Mouse (Mus musculus): ENCODE data around the gene Gpcpd1. TPM values are rescaled to one million over a fixed set of nuclear protein-coding genes. Genes with fewer than 3 reads are reported as not detected.

The Gpcpd1 gene
- polyA plus RNA-seq, 1 experiment from 2014 or later, result 70.6 TPM

DNA sequence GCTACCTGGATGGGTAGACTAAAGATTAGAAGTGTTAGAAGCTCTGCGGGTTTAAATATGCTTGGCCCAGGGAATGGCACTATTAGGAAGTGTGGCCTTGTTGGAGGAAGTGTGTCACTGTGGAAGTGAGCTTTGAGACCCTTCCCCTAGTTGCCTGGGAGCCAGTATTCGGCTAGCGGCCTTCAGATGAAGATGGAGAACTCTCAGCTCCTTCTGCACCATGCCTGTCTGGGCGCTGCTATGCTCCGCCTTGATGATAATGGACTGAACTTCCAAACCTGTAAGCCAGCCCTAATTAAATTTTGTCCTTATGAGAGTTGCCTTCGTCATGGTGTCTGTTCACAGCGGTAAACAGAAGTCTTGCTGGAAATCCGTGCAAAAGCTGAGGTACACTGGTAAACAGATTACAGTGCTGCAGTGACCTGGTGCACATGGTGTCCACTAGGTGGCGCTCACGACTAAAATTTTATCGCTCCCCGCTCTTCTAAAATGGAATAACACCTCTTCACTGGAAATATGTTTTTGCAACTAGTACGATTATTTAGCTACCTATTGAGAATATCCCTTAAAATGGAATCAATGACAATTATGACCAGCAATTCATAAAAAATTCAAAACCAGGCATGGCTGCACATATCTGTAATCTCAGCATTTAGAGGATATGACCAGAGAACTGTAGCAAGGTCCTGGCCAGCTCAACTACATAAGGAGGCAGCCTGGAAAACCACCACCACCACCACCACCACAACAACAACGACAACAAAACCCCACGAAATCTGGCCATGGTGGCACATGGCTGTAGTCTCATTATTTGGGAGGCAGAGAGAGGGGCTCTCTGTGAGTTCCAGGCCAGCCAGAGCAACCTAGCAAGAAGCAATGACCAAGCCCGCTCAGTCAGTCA, 71.1 kb downstream of the Gpcpd1 start:
- Histone ChIP-seq H3K27ac (ENCODE audit: low read length) (no peak overlapping the region), H3K9ac (ENCODE audit: low read depth, low read length) (no peak overlapping the region), H3K4me2 (ENCODE audit: low read depth, low read length) (no peak overlapping the region), H3K9me3 (replicated peaks; ENCODE audit: control insufficient read depth, low read length) (no peaks in the 10 kb centered on the region), H3K27me3 (ENCODE audit: control insufficient read depth, insufficient read depth, low read depth, low read length) (no peaks in the 10 kb centered on the region), H3K4me3 (ENCODE audit: low read depth, low read length) (no peak overlapping the region), H3K36me3 (ENCODE audit: control insufficient read depth, insufficient read depth) (no peaks in the 10 kb centered on the region), H3K4me1 (ENCODE audit: control insufficient read depth, low read depth, low read length) (peaks cover 15% of the 10 kb centered on the region)
- 27% methylated on average over 16 of the region's 16 CpGs for WGBS (ENCODE audit: insufficient replicate concordance)
- ATAC-seq (ENCODE audit: low read depth), result no peak

DNA sequence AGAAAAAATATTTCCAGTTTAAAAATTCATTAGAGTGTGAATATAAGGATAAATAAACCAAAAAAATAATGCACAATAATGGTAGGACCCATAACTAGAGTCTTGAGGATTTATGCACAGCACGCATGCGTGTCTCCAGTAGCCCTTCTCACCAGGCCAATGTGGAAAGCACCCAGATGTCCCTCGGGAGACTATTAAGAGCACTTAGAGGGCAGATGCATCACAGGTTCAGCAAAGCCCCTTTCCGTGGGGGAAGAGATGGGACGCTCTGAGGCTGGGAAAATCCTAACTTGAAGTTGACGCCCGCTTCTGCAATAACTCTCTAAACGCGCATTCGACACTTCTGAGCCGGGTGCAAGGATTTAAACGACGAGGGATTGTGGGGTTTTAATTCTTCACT, 71.9 kb downstream of the Gpcpd1 start:
- WGBS (ENCODE audit: insufficient replicate concordance), result 75% methylated on average over 13 of the region's 13 CpGs

DNA sequence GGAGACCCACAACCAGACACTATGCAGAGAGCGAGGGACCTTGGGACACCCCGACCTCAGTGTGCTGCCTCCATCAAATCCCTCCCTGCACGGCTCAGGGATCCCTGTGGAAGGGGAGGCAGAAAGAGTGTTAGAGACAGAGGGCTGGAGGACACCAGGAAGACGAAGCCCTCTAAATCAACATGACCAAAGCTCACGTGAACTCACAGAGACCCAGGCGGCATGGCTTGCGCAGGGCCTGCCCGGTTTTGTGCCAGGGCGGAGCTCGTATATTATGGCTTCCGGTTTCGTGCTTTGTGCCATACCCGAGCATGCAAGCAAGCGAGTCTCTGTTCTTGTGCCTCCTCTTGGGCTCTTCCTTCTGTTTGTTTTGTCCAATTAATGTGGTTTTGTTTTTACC, 72.5 kb downstream of the Gpcpd1 start:
- Histone ChIP-seq H3K4me1 (ENCODE audit: control insufficient read depth, low read depth, low read length) (peaks cover 15% of the 10 kb centered on the region), H3K4me2 (ENCODE audit: low read depth, low read length) (no peak overlapping the region), H3K9me3 (replicated peaks; ENCODE audit: control insufficient read depth, low read length) (no peaks in the 10 kb centered on the region), H3K27me3 (ENCODE audit: control insufficient read depth, insufficient read depth, low read depth, low read length) (no peaks in the 10 kb centered on the region), H3K36me3 (ENCODE audit: control insufficient read depth, insufficient read depth) (no peaks in the 10 kb centered on the region), H3K4me3 (ENCODE audit: low read depth, low read length) (no peak overlapping the region), H3K27ac (ENCODE audit: low read length) (no peak overlapping the region), H3K9ac (ENCODE audit: low read depth, low read length) (no peak overlapping the region)
- WGBS (ENCODE audit: insufficient replicate concordance), result 76% methylated on average over 14 of the region's 14 CpGs
- ATAC-seq (ENCODE audit: low read depth), result no peak

More for the DNA sequence above, 71.9 kb downstream of the Gpcpd1 start:
- Histone ChIP-seq H3K4me2 (ENCODE audit: low read depth, low read length) (no peak overlapping the region), H3K27ac (ENCODE audit: low read length) (no peak overlapping the region), H3K36me3 (ENCODE audit: control insufficient read depth, insufficient read depth) (no peaks in the 10 kb centered on the region), H3K4me1 (ENCODE audit: control insufficient read depth, low read depth, low read length) (peaks cover 15% of the 10 kb centered on the region), H3K27me3 (ENCODE audit: control insufficient read depth, insufficient read depth, low read depth, low read length) (no peaks in the 10 kb centered on the region), H3K4me3 (ENCODE audit: low read depth, low read length) (no peak overlapping the region), H3K9me3 (replicated peaks; ENCODE audit: control insufficient read depth, low read length) (no peaks in the 10 kb centered on the region), H3K9ac (ENCODE audit: low read depth, low read length) (no peak overlapping the region)
- ATAC-seq (ENCODE audit: low read depth), result no peak

DNA sequence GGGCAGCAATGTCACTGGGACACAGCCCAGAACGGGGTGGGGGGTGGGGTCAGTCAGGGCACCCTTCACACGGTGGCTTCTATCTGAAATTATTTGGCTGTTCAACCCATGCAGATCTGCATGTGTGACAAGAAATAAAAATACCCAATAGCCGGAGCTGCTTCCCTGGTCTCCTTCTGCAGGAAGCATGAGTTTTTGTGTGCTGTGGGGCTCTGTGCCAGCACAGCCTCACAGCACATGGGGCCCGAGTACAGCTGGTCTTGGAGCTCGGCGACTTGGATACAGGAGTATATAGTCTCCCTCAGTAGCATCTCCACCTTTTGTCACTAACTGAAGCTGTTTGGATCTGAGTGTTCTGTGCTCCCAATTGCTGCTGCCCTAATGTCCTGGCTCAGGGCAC, 73.2 kb downstream of the Gpcpd1 start:
- ATAC-seq (ENCODE audit: low read depth), result no peak
- Histone ChIP-seq H3K4me1 (ENCODE audit: control insufficient read depth, low read depth, low read length) (peaks cover 15% of the 10 kb centered on the region), H3K27ac (ENCODE audit: low read length) (no peak overlapping the region), H3K36me3 (ENCODE audit: control insufficient read depth, insufficient read depth) (no peaks in the 10 kb centered on the region), H3K4me3 (ENCODE audit: low read depth, low read length) (no peak overlapping the region), H3K4me2 (ENCODE audit: low read depth, low read length) (no peak overlapping the region), H3K27me3 (ENCODE audit: control insufficient read depth, insufficient read depth, low read depth, low read length) (no peaks in the 10 kb centered on the region), H3K9ac (ENCODE audit: low read depth, low read length) (no peak overlapping the region), H3K9me3 (replicated peaks; ENCODE audit: control insufficient read depth, low read length) (no peaks in the 10 kb centered on the region)
- 35% methylated on average over 6 of the region's 6 CpGs for WGBS (ENCODE audit: insufficient replicate concordance)

DNA sequence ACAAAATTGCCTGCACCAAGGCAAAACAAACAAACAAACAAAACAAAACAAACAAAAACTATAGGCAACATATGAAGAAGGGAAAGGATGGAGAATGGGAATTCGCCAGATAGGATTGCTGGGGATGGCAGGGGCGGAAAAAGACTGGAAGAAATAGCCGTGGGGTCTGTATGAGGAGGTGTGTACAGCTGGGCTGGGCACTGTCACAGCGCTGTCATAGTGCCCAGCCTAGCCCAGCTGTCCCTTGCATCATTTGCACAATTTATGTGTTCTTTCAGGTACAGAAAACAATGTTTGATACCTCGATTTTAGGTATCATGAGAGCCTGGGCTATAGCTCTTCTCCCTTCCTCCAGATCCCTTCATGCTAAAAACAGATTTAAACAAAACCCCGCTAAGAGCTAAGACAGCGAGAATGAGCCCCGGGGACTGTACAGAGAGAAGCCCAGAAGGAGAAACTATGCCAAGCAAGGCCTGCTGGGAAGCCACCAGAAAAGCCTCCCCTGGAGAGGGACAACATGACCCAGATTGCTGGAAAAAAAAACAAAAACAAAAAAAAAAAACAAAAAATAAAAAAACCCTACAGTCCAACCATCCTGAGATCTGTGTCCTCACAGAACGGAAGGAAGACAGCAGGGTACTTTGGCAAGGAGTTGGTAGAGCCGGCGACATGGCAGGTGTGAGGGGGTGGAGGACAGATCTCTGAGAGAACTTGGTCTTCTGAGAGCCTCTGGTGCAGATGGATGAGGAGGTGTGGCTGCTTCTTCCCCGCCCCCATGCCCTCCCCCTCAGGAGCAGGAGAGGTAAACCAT, 74.0 kb downstream of the Gpcpd1 start:
- no peaks in the 10 kb centered on the region for H3K9me3 ChIP-seq (replicated peaks; ENCODE audit: control insufficient read depth, low read length)
- 49% methylated on average over 12 of the region's 12 CpGs for WGBS (ENCODE audit: insufficient replicate concordance)
- no peak overlapping the region for H3K4me2 ChIP-seq (ENCODE audit: low read depth, low read length)
- H3K4me3 ChIP-seq (ENCODE audit: low read depth, low read length), result no peak overlapping the region
- no peak overlapping the region for H3K27ac ChIP-seq (ENCODE audit: low read length)
- ATAC-seq (ENCODE audit: low read depth), result no peak
- H3K36me3 ChIP-seq (ENCODE audit: control insufficient read depth, insufficient read depth), result no peaks in the 10 kb centered on the region
- no peak overlapping the region for H3K9ac ChIP-seq (ENCODE audit: low read depth, low read length)
- peaks cover 15% of the 10 kb centered on the region for H3K4me1 ChIP-seq (ENCODE audit: control insufficient read depth, low read depth, low read length)
- H3K27me3 ChIP-seq (ENCODE audit: control insufficient read depth, insufficient read depth, low read depth, low read length), result no peaks in the 10 kb centered on the region

DNA sequence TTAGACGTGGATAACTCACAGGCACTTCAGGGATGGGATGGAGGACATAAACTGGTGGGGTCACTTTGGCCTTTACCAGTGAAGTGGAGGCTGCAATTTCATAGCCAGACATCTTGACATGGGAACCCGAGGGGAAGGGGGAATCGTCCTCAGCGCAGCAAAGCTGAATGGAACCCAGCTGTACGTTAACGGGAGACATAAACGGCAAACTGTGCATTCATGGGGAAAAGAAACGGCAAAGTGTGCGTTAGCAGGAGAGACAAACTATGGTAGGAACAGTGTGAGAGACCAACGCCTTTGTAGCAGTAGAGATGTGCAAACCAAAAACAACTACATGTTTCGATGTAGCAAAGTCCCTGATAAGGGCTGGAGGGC, 74.6 kb downstream of the Gpcpd1 start:
- Histone ChIP-seq H3K4me1 (ENCODE audit: control insufficient read depth, low read depth, low read length) (peaks cover 15% of the 10 kb centered on the region), H3K4me3 (ENCODE audit: low read depth, low read length) (0 out of 2 replicates have a peak overlapping the region, but pooled peaks have one; percentile 9), H3K36me3 (ENCODE audit: control insufficient read depth, insufficient read depth) (no peaks in the 10 kb centered on the region), H3K27me3 (ENCODE audit: control insufficient read depth, insufficient read depth, low read depth, low read length) (no peaks in the 10 kb centered on the region), H3K9me3 (replicated peaks; ENCODE audit: control insufficient read depth, low read length) (no peaks in the 10 kb centered on the region), H3K9ac (ENCODE audit: low read depth, low read length) (peak overlapping the region; percentile 0; the same call in 1 of the 2 replicates), H3K27ac (ENCODE audit: low read length) (0 out of 2 replicates have a peak overlapping the region, but pooled peaks have one; percentile 33), H3K4me2 (ENCODE audit: low read depth, low read length) (peak overlapping the region; percentile 51)
- WGBS (ENCODE audit: insufficient replicate concordance), result 22% methylated on average over 11 of the region's 11 CpGs
- ATAC-seq (ENCODE audit: low read depth), result no peak

DNA sequence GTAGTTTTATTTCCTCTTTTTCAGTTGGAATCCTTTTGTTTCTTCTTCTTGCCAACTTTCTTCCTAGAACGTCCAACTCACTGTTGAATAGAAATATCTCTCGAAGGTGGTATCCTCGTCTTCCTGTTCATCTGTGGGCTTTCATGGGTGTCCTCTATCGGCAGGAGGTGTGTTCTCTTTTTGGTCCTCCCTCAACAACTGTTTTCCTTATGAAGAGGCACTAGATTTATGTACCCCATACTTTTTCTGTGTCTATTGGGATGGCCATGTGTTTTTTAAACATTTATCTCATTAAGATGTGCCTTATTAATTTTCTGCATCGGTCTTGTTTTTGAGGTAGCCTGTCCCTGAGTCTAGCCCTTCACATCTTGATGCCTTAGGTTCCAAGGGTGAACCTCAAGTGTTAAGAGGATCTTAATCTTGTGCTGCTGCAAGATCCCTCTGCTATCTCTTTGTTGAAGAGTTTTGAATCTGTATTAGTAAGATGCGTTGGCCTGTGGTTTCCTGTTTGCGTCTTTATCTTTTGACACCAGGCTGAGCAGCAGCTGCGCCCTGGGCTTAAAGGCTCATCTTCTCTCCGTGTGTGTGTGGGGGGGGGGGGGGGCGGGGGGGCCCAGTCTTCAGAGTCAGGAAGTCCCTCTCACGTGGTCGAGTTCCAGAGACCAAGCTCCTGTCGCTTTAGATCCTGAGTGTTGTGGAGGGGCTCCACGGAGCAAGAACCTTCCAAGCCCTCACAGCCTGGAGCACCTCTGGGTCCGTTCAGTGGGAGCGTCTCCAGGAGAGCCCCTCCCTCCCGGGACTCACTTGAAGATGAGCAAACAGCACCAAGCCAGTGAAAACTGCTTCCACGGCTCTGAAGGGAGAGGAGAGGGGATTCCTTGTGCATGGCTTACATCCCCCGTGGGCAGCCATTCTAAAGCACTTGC, 75.2 kb downstream of the Gpcpd1 start:
- H3K27ac ChIP-seq (ENCODE audit: low read length), result 0 out of 2 replicates have a peak overlapping the region, but pooled peaks have one; percentile 33
- H3K36me3 ChIP-seq (ENCODE audit: control insufficient read depth, insufficient read depth), result no peaks in the 10 kb centered on the region
- H3K4me2 ChIP-seq (ENCODE audit: low read depth, low read length), result peak overlapping the region; percentile 51
- H3K27me3 ChIP-seq (ENCODE audit: control insufficient read depth, insufficient read depth, low read depth, low read length), result no peaks in the 10 kb centered on the region
- peak overlapping the region; percentile 0; the same call in 1 of the 2 replicates for H3K9ac ChIP-seq (ENCODE audit: low read depth, low read length)
- H3K4me3 ChIP-seq (ENCODE audit: low read depth, low read length), result 0 out of 2 replicates have a peak overlapping the region, but pooled peaks have one; percentile 9
- ATAC-seq (ENCODE audit: low read depth), result peak; percentile 77
- peaks cover 15% of the 10 kb centered on the region for H3K4me1 ChIP-seq (ENCODE audit: control insufficient read depth, low read depth, low read length)
- 7% methylated on average over 19 of the region's 19 CpGs for WGBS (ENCODE audit: insufficient replicate concordance)
- no peaks in the 10 kb centered on the region for H3K9me3 ChIP-seq (replicated peaks; ENCODE audit: control insufficient read depth, low read length)

DNA sequence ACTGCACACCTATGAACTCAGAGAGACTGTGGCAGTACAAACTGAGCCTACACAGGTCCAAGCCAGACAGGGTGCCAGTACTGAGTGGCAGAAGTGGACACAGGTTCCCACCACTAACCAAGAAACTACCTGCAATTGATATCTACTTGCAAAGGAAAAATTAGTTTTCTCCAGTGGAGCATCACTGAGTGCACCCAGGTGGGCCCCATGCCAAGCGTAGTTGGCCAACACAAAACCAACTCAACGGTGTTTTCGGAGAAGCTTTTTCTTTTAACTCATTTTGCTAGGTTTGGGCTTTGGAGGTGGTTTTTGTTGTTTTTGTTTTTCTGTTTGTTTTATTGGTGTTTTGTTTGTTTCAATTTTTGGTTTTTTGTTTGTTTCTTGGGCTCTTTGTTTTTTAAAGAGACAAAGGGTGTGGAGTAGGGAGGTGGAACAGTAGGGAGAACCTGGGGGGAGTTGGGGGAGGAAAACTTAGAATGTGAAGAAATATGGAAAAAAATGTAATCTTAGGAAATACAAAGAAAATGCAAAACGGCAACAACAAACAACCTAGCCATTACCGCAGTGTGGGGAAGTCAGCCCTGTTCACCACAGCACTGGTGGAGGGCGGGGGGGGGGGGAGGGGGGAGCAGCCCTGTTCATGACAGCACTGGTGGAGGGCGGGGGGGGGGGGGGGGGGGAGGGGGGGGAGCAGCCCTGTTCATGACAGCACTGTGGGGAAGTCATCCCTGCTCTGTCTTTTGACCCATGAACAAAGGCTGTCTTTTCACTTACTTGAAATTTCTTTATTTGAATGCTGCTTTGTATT, 76.3 kb downstream of the Gpcpd1 start:
- no peak overlapping the region for H3K9ac ChIP-seq (ENCODE audit: low read depth, low read length)
- no peaks in the 10 kb centered on the region for H3K9me3 ChIP-seq (replicated peaks; ENCODE audit: control insufficient read depth, low read length)
- no peak overlapping the region for H3K27ac ChIP-seq (ENCODE audit: low read length)
- H3K27me3 ChIP-seq (ENCODE audit: control insufficient read depth, insufficient read depth, low read depth, low read length), result no peaks in the 10 kb centered on the region
- no peak overlapping the region for H3K4me2 ChIP-seq (ENCODE audit: low read depth, low read length)
- 0 out of 2 replicates have a peak, but pooled peaks have one; percentile 24 for ATAC-seq (ENCODE audit: low read depth)
- WGBS (ENCODE audit: insufficient replicate concordance), result 52% methylated on average over 5 of the region's 7 CpGs
- no peaks in the 10 kb centered on the region for H3K36me3 ChIP-seq (ENCODE audit: control insufficient read depth, insufficient read depth)
- peaks cover 15% of the 10 kb centered on the region for H3K4me1 ChIP-seq (ENCODE audit: control insufficient read depth, low read depth, low read length)
- H3K4me3 ChIP-seq (ENCODE audit: low read depth, low read length), result no peak overlapping the region
